Mouse (Mus musculus): ENCODE data around the gene Gypa. TPM values are rescaled to one million over a fixed set of nuclear protein-coding genes. Genes with fewer than 3 reads are reported as not detected.

Gypa gene
- total and polyA plus RNA-seq, 2 experiments from 2014 or later, result 0.37 to 1.7 TPM

- Histone ChIP-seq H3K4me3 (ENCODE audit: low read depth, low read length) (no peak overlapping the region), H3K9ac (replicated peaks; ENCODE audit: low read length, poor library complexity, severe bottlenecking) (no peak overlapping the region), H3K27ac (ENCODE audit: low read depth, low read length) (no peak overlapping the region), H3K9me3 (ENCODE audit: low read length) (no peaks in the 10 kb centered on the region), H3K4me1 (ENCODE audit: insufficient read depth, low read length) (no peaks in the 10 kb centered on the region), H3K36me3 (ENCODE audit: insufficient read depth, low read length) (no peaks in the 10 kb centered on the region), H3K4me2 (ENCODE audit: low read depth, low read length, poor library complexity, severe bottlenecking) (no peak overlapping the region), H3K27me3 (ENCODE audit: insufficient read depth, low read length) (no peaks in the 10 kb centered on the region)
- ATAC-seq (ENCODE audit: low FRiP score), result no peak
- DNase-seq (ENCODE audit: low spot score), result no peak
- WGBS, result 95% methylated on average over 2 of the region's 2 CpGs
- TF ChIP-seq CTCF (IDR thresholded peaks at IDR 0.05), result no peak
Observed at GRCm38 (mm10) chr8:80554991-80555390, 61.4 kb downstream of the Gypa start.

Other genes with a start within 250 kb of the Gypa start
- 0.57 and 0.71 TPM in 2 replicates for gene Frem3, start 117.3 kb downstream of the Gypa start, total RNA-seq (2014; rRNA removed)
- 0.23 and 0.32 TPM in 2 replicates for gene Frem3, start 117.3 kb downstream of the Gypa start, polyA plus RNA-seq (2015; fragmentation: Nextera tagmentation; extraction: Ambion mirVana)
- gene Smarca5, start 245.7 kb downstream of the Gypa start, total RNA-seq (2014; rRNA removed), result 30.5 and 36.5 TPM in 2 replicates
- 23.8 and 28.9 TPM in 2 replicates for gene Smarca5, start 245.7 kb downstream of the Gypa start, polyA plus RNA-seq (2015; fragmentation: Nextera tagmentation; extraction: Ambion mirVana)

All from midbrain, postnatal 0 days (tissue).